Mouse (Mus musculus): ENCODE results near the gene Rbbp6. TPM values are rescaled to one million over a fixed set of nuclear protein-coding genes. Genes with fewer than 3 reads are reported as not detected.

The Rbbp6 gene
- polyA plus RNA-seq, 1 experiment: 9.8 TPM

DNA sequence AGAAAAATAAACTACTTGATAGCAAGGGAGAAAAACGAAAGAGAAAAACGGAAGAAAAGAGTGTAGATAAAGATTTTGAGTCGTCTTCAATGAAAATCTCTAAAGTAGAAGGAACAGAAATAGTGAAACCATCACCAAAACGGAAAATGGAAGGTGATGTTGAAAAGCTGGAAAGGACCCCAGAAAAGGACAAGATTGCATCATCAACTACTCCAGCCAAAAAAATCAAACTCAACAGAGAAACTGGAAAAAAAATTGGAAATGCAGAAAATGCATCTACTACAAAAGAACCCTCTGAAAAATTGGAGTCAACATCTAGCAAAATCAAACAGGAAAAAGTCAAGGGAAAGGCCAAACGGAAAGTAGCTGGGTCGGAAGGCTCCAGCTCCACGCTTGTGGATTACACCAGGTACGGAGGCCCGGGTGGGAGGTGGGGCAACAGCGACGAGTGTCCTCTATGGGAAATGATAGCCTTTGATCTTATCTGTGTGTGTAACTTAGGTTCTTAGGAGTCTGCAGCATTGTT is 34.4 kb downstream of the Rbbp6 start:
- no peak for TF ChIP-seq SRF (IDR thresholded peaks at IDR 0.05; ENCODE audit: control insufficient read depth, insufficient read length, low read depth)
- no peak for TF ChIP-seq USF1 (IDR thresholded peaks at IDR 0.05; ENCODE audit: low read depth)
- no peak for TF ChIP-seq E2F4 (IDR thresholded peaks at IDR 0.05; ENCODE audit: insufficient read depth)
- TF ChIP-seq CEBPB (IDR thresholded peaks at IDR 0.05; ENCODE audit: insufficient read depth, poor library complexity, severe bottlenecking): no peak
- no peak for TF ChIP-seq POLR2AphosphoS2 (IDR thresholded peaks at IDR 0.05; ENCODE audit: insufficient read length, low read depth)
- no peaks in the 10 kb centered on the region for H3K27me3 ChIP-seq (ENCODE audit: control insufficient read depth, insufficient read depth, insufficient read length)
- no peaks in the 10 kb centered on the region for H3K79me2 ChIP-seq (ENCODE audit: control insufficient read depth, insufficient read depth)
- H3K36me3 ChIP-seq (ENCODE audit: control insufficient read depth, insufficient read depth): peaks cover 83% of the 10 kb centered on the region
- H3K4me2 ChIP-seq (ENCODE audit: low read depth): no peak overlapping the region
- no peak overlapping the region for H3ac ChIP-seq (ENCODE audit: control insufficient read depth, insufficient read length)
- H3K4me3 ChIP-seq: no peak overlapping the region

- Histone ChIP-seq H3K36me3 (ENCODE audit: control insufficient read depth, insufficient read depth) (peaks cover 81% of the 10 kb centered on the region), H3K4me2 (ENCODE audit: low read depth) (no peak overlapping the region), H3K79me2 (ENCODE audit: control insufficient read depth, insufficient read depth) (no peaks in the 10 kb centered on the region), H3K4me3 (no peak overlapping the region), H3ac (ENCODE audit: control insufficient read depth, insufficient read length) (no peak overlapping the region), H3K27me3 (ENCODE audit: control insufficient read depth, insufficient read depth, insufficient read length) (no peaks in the 10 kb centered on the region)
- TF ChIP-seq MAX (IDR thresholded peaks at IDR 0.05; ENCODE audit: low read depth) (no peak), TCF12 (IDR thresholded peaks at IDR 0.05; ENCODE audit: insufficient read depth, poor library complexity, severe bottlenecking) (no peak), SRF (IDR thresholded peaks at IDR 0.05; ENCODE audit: control insufficient read depth, insufficient read length, low read depth) (no peak), MYOD1 (IDR thresholded peaks at IDR 0.05; ENCODE audit: control insufficient read depth in 1 of 3, insufficient read length in 2 of 3, low read depth in 2 of 3) (no peak)
These were observed 35.3 kb downstream of the Rbbp6 start for GRCm38 (mm10) chr7:123000796-123001195.

DNA sequence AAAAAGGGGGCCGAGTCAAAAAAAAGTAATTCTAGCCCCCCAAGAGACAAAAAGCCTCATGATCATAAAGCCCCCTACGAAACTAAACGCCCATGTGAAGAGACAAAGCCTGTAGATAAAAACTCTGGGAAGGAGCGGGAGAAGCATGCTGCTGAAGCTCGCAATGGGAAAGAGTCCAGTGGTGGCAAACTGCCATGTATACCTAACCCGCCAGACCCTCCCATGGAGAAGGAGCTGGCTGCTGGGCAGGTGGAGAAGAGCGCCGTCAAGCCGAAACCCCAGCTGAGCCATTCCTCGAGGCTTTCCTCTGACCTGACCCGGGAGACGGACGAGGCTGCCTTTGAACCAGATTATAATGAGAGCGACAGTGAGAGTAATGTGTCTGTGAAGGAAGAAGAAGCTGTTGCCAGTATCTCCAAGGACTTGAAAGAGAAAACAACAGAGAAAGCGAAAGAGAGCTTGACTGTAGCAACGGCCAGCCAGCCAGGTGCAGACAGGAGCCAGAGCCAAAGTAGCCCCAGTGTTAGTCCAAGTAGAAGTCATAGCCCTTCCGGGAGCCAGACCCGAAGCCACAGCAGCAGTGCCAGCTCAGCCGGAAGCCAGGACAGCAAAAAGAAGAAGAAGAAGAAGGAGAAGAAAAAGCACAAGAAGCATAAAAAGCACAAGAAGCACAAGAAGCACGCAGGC is 36.0 kb downstream of the Rbbp6 start:
- peaks cover 82% of the 10 kb centered on the region for H3K36me3 ChIP-seq (ENCODE audit: control insufficient read depth, insufficient read depth)
- no peaks in the 10 kb centered on the region for H3K79me2 ChIP-seq (ENCODE audit: control insufficient read depth, insufficient read depth)
- H3K4me3 ChIP-seq: no peak overlapping the region
- H3K27me3 ChIP-seq (ENCODE audit: control insufficient read depth, insufficient read depth, insufficient read length): no peaks in the 10 kb centered on the region
- no peak overlapping the region for H3ac ChIP-seq (ENCODE audit: control insufficient read depth, insufficient read length)
- TF ChIP-seq MYOD1 (IDR thresholded peaks at IDR 0.05; ENCODE audit: control insufficient read depth in 1 of 3, insufficient read length in 2 of 3, low read depth in 2 of 3): no peak
- no peak for TF ChIP-seq REST (IDR thresholded peaks at IDR 0.05; ENCODE audit: insufficient read depth, insufficient read length)
- no peak for TF ChIP-seq POLR2A (IDR thresholded peaks at IDR 0.05; ENCODE audit: insufficient read length, low read depth)
- no peak for TF ChIP-seq TCF12 (IDR thresholded peaks at IDR 0.05; ENCODE audit: insufficient read depth, poor library complexity, severe bottlenecking)
- no peak for TF ChIP-seq TCF3 (IDR thresholded peaks at IDR 0.05; ENCODE audit: insufficient read length, low read depth)
- no peak for TF ChIP-seq CEBPB (IDR thresholded peaks at IDR 0.05; ENCODE audit: insufficient read depth, poor library complexity, severe bottlenecking)
- TF ChIP-seq MAX (IDR thresholded peaks at IDR 0.05; ENCODE audit: low read depth): no peak
- no peak for TF ChIP-seq SRF (IDR thresholded peaks at IDR 0.05; ENCODE audit: control insufficient read depth, insufficient read length, low read depth)
- TF ChIP-seq USF1 (IDR thresholded peaks at IDR 0.05; ENCODE audit: low read depth): no peak
- TF ChIP-seq E2F4 (IDR thresholded peaks at IDR 0.05; ENCODE audit: insufficient read depth): no peak
- no peak for TF ChIP-seq MYOG (IDR thresholded peaks at IDR 0.05; ENCODE audit: control insufficient read depth in 1 of 3, insufficient read depth in 1 of 3, insufficient read length in 2 of 3, low read depth in 2 of 3)
- TF ChIP-seq POLR2AphosphoS2 (IDR thresholded peaks at IDR 0.05; ENCODE audit: insufficient read length, low read depth): no peak
- H3K4me2 ChIP-seq (ENCODE audit: low read depth): no peak overlapping the region

GRCm38 (mm10) chr7:123002028-123002410 is 36.5 kb downstream of the Rbbp6 start:
- Histone ChIP-seq H3K4me3 (no peak overlapping the region), H3K27me3 (ENCODE audit: control insufficient read depth, insufficient read depth, insufficient read length) (no peaks in the 10 kb centered on the region), H3K4me2 (ENCODE audit: low read depth) (no peak overlapping the region), H3K36me3 (ENCODE audit: control insufficient read depth, insufficient read depth) (peaks cover 81% of the 10 kb centered on the region), H3ac (ENCODE audit: control insufficient read depth, insufficient read length) (no peak overlapping the region), H3K79me2 (ENCODE audit: control insufficient read depth, insufficient read depth) (no peaks in the 10 kb centered on the region)
- TF ChIP-seq REST (IDR thresholded peaks at IDR 0.05; ENCODE audit: insufficient read depth, insufficient read length) (no peak), E2F4 (IDR thresholded peaks at IDR 0.05; ENCODE audit: insufficient read depth) (no peak), USF1 (IDR thresholded peaks at IDR 0.05; ENCODE audit: low read depth) (no peak), SRF (IDR thresholded peaks at IDR 0.05; ENCODE audit: control insufficient read depth, insufficient read length, low read depth) (no peak), CEBPB (IDR thresholded peaks at IDR 0.05; ENCODE audit: insufficient read depth, poor library complexity, severe bottlenecking) (no peak), POLR2AphosphoS2 (IDR thresholded peaks at IDR 0.05; ENCODE audit: insufficient read length, low read depth) (no peak), POLR2A (IDR thresholded peaks at IDR 0.05; ENCODE audit: insufficient read length, low read depth) (no peak), TCF3 (IDR thresholded peaks at IDR 0.05; ENCODE audit: insufficient read length, low read depth) (no peak), TCF12 (IDR thresholded peaks at IDR 0.05; ENCODE audit: insufficient read depth, poor library complexity, severe bottlenecking) (no peak), MYOD1 (IDR thresholded peaks at IDR 0.05; ENCODE audit: control insufficient read depth in 1 of 3, insufficient read length in 2 of 3, low read depth in 2 of 3) (no peak), MAX (IDR thresholded peaks at IDR 0.05; ENCODE audit: low read depth) (no peak), MYOG (IDR thresholded peaks at IDR 0.05; ENCODE audit: control insufficient read depth in 1 of 3, insufficient read depth in 1 of 3, insufficient read length in 2 of 3, low read depth in 2 of 3) (no peak)

GRCm38 (mm10) chr7:123003207-123003606 is 37.7 kb downstream of the Rbbp6 start:
- peaks cover 69% of the 10 kb centered on the region for H3K36me3 ChIP-seq (ENCODE audit: control insufficient read depth, insufficient read depth)
- H3K4me3 ChIP-seq: no peak overlapping the region
- TF ChIP-seq POLR2A (IDR thresholded peaks at IDR 0.05; ENCODE audit: insufficient read length, low read depth): no peak
- TF ChIP-seq POLR2AphosphoS2 (IDR thresholded peaks at IDR 0.05; ENCODE audit: insufficient read length, low read depth): peak; percentile 74
- H3K4me2 ChIP-seq (ENCODE audit: low read depth): no peak overlapping the region
- no peaks in the 10 kb centered on the region for H3K79me2 ChIP-seq (ENCODE audit: control insufficient read depth, insufficient read depth)
- H3K27me3 ChIP-seq (ENCODE audit: control insufficient read depth, insufficient read depth, insufficient read length): no peaks in the 10 kb centered on the region
- H3ac ChIP-seq (ENCODE audit: control insufficient read depth, insufficient read length): no peak overlapping the region
